In the genomic region with DNA sequence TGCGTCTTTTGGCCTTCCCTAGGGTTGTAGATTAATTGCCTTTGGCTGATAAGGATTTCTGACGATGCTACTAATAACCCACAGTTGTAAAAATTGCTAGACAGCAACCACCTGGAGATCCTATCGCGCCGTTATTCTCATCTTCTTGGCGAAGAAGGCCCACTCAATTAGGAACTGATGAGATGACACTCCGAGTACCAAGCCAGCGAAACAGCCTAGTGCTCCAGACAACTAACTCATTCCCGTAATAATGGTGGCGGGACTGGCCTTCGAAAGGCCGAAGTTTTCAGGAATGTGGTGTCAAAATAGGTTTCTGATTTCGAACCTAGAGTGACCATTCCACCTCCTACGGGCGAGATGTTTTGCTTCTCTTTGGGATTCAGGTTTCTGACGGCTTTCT, we compare ENCODE assay signal across 9 mouse cellular contexts. TPM values are rescaled to one million over a fixed set of nuclear protein-coding genes. Genes with fewer than 3 reads are reported as not detected.
DNase-seq lines count a peak whose midpoint lies in the region; ATAC-seq lines count a peak whose summit lies in the region.
"Had no signal": no experiment of that assay in that cellular context is flagged by ENCODE, and none has a peak within 500 bp of the region (broad histone marks: within the 10 kb centered on the region; RNA-seq: fewer than 3 reads in every experiment).

No protein-coding gene starts in this region.

- H3K9ac ChIP-seq in hindbrain, embryonic 12.5 days, result peak overlapping the region; percentile 95
- peak overlapping the region; percentile 99 for H3K9ac ChIP-seq in midbrain, embryonic 12.5 days (replicated peaks)

- WGBS in heart, embryonic 10.5 days, result 2% methylated on average over 16 of the region's 16 CpGs
- WGBS in hindbrain, embryonic 12.5 days, result under 1% methylated on average over 16 of the region's 16 CpGs
- under 1% methylated on average over 16 of the region's 16 CpGs for WGBS in midbrain, embryonic 12.5 days

- H3K4me2 ChIP-seq in hindbrain, embryonic 12.5 days (replicated peaks), result peak overlapping the region; percentile 82
- peak overlapping the region; percentile 77 for H3K4me2 ChIP-seq in midbrain, embryonic 12.5 days (replicated peaks)

- H3K9me3 ChIP-seq in heart, embryonic 10.5 days, result no peaks in the 10 kb centered on the region
- H3K9me3 ChIP-seq in hindbrain, embryonic 12.5 days (replicated peaks), result no peaks in the 10 kb centered on the region; the same call in 1 of the 2 replicates
- H3K9me3 ChIP-seq in midbrain, embryonic 12.5 days, result no peaks in the 10 kb centered on the region

- H3K27me3 ChIP-seq in heart, embryonic 10.5 days (ENCODE audit: insufficient read depth, poor library complexity, severe bottlenecking), result 0 out of 2 replicates have a peak, but pooled peaks cover 6% of the 10 kb centered on the region
- no peaks in the 10 kb centered on the region for H3K27me3 ChIP-seq in hindbrain, embryonic 12.5 days
- H3K27me3 ChIP-seq in midbrain, embryonic 12.5 days, result no peaks in the 10 kb centered on the region

- peaks cover 37% of the 10 kb centered on the region for H3K4me1 ChIP-seq in heart, embryonic 10.5 days
- peaks cover 41% of the 10 kb centered on the region for H3K4me1 ChIP-seq in hindbrain, embryonic 12.5 days
- H3K4me1 ChIP-seq in midbrain, embryonic 12.5 days, result peaks cover 43% of the 10 kb centered on the region

- intact Hi-C loops in heart, postnatal 25 days (cut with DNase I), result loop anchor here (5.0 kb wide), 2 partner anchors 34 to 209 kb away; no protein-coding TSS in a partner anchor

- H3K27ac ChIP-seq in heart, embryonic 10.5 days, result peak overlapping the region; percentile 95
- H3K27ac ChIP-seq in hindbrain, embryonic 12.5 days, result peak overlapping the region; percentile 93
- H3K27ac ChIP-seq in midbrain, embryonic 12.5 days (replicated peaks), result peak overlapping the region; percentile 95

- no peaks in the 10 kb centered on the region for H3K36me3 ChIP-seq in heart, embryonic 10.5 days
- H3K36me3 ChIP-seq in hindbrain, embryonic 12.5 days, result no peaks in the 10 kb centered on the region
- H3K36me3 ChIP-seq in midbrain, embryonic 12.5 days, result no peaks in the 10 kb centered on the region

- peak overlapping the region; percentile 89 for H3K4me3 ChIP-seq in heart, embryonic 10.5 days
- peak overlapping the region; percentile 91 for H3K4me3 ChIP-seq in hindbrain, embryonic 12.5 days
- H3K4me3 ChIP-seq in midbrain, embryonic 12.5 days, result peak overlapping the region; percentile 93

- ATAC-seq in hindbrain, embryonic 12.5 days (ENCODE audit: low FRiP score), result no peak
- ATAC-seq in midbrain, embryonic 12.5 days (ENCODE audit: low FRiP score, low read depth), result no peak
- ATAC-seq in inflammation-experienced regulatory T-cells, adult 6 months, result no peak

- no peak for DNase-seq in heart, embryonic 10.5 days (ENCODE audit: low spot score)
- no peak for DNase-seq in heart, postnatal 25 days (ENCODE audit: low spot score)
- peak; percentile 29 for DNase-seq in ZHBTc4 (ENCODE audit: low read depth, low spot score)
- no peak for DNase-seq in thymus, adult 18-20 months
- DNase-seq in frontal cortex, postnatal 10 days (ENCODE audit: low spot score in 2 of 2), result no peak
- DNase-seq: B cell, adult 2 months had no signal

RNA-seq across cellular contexts. Expression of a gene that starts 1.6 kb away (rescaled TPM):
- 8.7 and 17.2 TPM in 2 replicates for polyA plus RNA-seq in heart, embryonic 10.5 days (2016; fragmentation: Nextera tagmentation; extraction: Ambion mirVana)
- 1 to 10 TPM; 3.7 to 3.8 TPM for total RNA-seq in heart, postnatal 25 days (2021)
- polyA plus RNA-seq in hindbrain, embryonic 12.5 days (2016; fragmentation: Nextera tagmentation; extraction: Ambion mirVana), result 34.7 and 35.5 TPM in 2 replicates
- 50.8 and 56.5 TPM in 2 replicates for polyA plus RNA-seq in midbrain, embryonic 12.5 days (2016; fragmentation: Nextera tagmentation; extraction: Ambion mirVana)
- polyA plus RNA-seq in inflammation-experienced regulatory T-cells, adult 6 months (2017; shearing (Covaris generic)), result not detected
